Mouse (Mus musculus) olfactory bulb, adult 2 months (tissue): Measurements from ENCODE around the gene Nudcd3.

Experiments
- CTCF ChIP-seq: fragments of 200-500 bp; IDR thresholded peaks from 2 replicates; pipeline ENCODE4 v1.5.1; 2012; ENCODE audit warnings: low read depth, mild to moderate bottlenecking, low read length, moderate library complexity; ENCODE audit not compliant: insufficient read depth
- POLR2A ChIP-seq: fragments of 200-500 bp; IDR thresholded peaks from 2 replicates; pipeline ENCODE4 v1.6.1; 2012; ENCODE audit warnings: mild to moderate bottlenecking, low read depth, low read length, moderate library complexity; ENCODE audit not compliant: insufficient read depth

DNA sequence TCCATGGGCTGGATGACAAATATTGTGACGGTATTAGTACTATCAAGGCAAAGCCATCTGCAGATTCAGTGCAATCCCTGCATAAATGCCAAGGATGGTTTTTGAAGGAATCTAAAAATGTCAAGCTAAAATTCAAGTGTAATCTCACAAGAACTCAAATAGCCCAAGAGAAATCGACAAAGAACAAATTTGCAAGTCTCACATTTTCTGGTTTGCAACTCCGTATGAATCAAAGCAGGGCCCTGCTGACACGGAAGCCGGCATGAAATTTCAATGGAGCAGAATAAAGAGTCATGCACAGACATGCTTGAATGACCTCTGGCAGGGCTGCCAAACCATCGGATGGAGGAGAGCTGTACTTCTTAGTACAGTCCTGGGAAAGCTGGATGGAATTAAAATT lies 19.8 kb upstream of the Nudcd3 start:
- TF ChIP-seq CTCF, result no peak
- no peak for TF ChIP-seq POLR2A
